Mouse (Mus musculus) adrenal gland, postnatal 14 days (tissue): ENCODE measurements at regions not wholly inside any gene's neighbourhood (a gene's known extent, or its start where the extent isn't known, plus 50 kb on each side); places are given as distances from the start of the nearest gene placed in this dataset.
A peak's percentile ranks its signal among the peaks of the same experiment; 100 is the strongest.

Experiments
- DNase-seq: peaks from one replicate; pipeline ENCODE4 v3.0.0; 2021; ENCODE audit warnings: mixed read lengths

DNA sequence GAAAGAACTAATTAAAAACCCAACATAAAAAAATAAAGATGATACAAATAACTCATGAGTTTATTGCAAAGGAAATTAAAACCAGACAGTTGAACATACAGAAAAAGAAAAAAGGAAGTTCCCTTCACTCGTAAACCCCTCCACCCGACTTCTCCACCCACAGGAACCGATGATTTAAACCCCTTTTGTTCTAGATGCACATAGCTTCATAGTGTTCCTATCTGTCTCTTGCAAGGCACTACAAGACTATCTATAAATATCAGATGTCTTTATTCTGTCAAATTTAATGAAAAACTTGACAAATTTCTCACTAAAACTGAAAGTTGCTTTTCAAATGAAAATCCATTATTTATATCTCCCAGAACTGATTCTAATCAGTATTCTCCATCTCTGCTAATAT lies 100.2 kb downstream of the Kctd12 start:
- no peak for DNase-seq

GRCm38 (mm10) chr14:102880658-102881083 lies 101.8 kb downstream of the Kctd12 start:
- no peak for DNase-seq

DNA sequence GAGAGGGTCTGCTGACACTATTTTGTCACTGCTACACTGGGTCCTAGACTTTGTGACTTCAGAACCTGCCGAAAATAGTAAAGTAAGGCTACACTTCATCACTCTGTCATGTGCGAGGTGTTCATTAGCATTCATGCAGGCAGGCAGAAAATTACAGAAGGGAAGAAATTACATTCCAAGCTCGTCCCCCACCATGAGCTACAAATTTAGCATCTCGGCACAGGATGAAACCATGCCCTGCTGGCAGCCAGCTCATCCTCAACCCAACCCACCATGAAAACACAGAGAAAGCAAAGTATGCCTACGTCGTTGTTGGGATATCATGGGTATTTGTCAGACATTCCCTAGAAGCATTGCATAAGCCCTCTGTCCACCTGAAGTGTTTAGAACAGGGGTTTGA lies 103.9 kb downstream of the Kctd12 start:
- DNase-seq = no peak

GRCm38 (mm10) chr14:102868160-102868559 lies 114.3 kb downstream of the Kctd12 start:
- no peak for DNase-seq

DNA sequence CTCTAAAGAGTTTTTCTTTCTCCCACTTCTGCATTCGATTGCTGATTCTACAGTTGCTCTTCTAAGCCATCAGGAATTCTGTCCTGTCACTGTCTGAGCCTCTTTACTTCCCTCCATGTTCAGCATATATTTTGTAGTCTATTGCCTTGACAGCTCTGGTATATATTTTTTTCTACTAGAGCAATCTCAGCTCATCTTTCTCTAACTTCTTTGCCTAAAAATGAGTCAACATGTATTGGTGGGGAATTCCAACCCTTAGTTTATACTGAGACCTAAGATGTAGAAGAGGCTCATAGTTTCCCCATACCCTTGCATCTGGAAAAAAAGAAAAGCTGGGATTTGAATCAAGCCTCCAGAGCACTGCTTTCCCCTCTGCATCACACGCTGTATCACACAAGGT lies 114.7 kb downstream of the Kctd12 start:
- no peak for DNase-seq

- no peak for DNase-seq
Observed at GRCm38 (mm10) chr14:102866511-102866910, 115.9 kb downstream of the Kctd12 start.

GRCm38 (mm10) chr14:102861694-102862093 lies 120.7 kb downstream of the Kctd12 start:
- DNase-seq = no peak

GRCm38 (mm10) chr14:102859361-102859871 lies 123.0 kb downstream of the Kctd12 start:
- no peak for DNase-seq

GRCm38 (mm10) chr14:102855264-102855840 lies 127.1 kb downstream of the Kctd12 start:
- no peak for DNase-seq

GRCm38 (mm10) chr14:102843700-102844099 lies 138.7 kb downstream of the Kctd12 start:
- no peak for DNase-seq

DNA sequence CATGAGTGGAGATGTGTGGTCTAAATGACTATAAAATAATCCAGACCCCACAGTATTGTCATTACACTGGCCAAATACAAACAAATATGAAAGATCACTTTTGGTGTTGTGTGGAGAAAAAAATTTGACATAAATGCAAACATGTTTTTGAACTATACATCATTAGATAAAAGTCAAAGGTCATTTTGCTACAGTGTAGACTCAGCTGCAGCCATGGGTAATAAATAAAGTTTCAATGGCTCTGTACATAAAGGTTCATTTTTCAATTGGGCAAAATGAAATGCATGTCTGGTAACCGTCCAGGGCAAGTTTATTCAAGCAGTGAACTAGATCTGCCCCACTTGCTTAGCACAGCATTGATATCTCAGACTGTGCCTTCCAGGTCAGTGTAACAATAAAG lies 144.8 kb downstream of the Kctd12 start:
- DNase-seq = no peak

DNA sequence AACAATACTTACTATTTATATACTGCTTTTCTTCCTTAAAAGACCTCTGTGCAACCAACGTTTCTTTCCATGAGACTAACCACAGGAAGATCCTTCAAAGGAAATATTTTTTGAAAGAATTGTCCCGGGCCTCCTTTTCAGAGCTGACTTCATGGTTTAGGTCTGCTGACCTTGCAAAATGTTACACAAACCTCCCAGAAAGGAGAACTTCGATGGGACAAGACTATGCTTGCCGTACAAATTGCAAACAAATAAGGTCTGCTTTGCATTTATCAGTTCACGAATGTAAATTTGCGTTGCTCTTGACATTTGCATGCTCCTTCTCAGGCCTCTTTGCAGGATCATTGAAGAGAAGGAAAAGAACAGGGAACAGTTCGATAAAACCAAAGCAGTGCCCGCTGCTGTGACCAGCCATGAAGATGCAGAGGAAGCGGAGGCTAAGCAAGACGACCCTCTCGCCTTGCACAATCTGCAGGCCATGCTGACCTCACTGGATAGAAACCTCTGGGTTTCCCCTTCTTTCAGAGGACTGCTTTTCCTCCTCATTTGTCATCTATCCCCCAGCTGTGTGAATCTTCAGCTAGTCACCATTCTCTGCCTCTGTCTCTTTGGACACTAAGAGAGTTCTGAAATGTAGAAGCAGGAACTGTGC lies 147.2 kb downstream of the Kctd12 start:
- no peak for DNase-seq

GRCm38 (mm10) chr14:102828442-102828841 lies 154.0 kb downstream of the Kctd12 start:
- no peak for DNase-seq

DNA sequence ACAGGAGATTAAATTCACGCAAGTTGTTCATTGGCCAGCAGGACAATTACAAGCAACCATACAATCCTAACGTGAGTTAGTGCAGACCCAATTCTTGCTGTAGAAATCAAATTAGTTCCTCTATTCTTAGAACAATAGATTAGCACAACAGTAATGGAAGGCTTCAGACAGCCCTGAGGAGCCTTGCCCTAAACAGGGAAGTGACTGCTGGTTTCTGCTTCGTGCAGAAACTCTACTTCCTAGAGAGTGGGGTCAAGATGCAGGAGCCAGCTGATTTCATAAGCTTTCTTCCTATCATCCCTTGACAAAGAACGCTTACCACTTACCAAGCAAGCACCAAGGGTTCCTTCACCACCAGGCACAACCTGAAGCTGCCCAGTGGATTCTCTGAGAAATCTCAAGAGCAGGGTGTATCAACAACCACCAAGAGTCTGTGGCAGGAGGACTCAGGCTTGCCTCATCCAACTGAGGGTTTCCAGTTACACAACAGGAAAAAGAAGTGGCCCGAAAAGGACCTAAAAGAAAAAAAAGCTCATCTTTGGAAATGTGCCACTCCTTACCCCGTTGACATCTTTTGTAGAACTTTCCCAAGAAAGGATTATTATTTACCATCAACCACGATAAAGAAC lies 154.6 kb downstream of the Kctd12 start:
- no peak for DNase-seq

- no peak for DNase-seq
Observed at GRCm38 (mm10) chr14:102825525-102825924, 156.9 kb downstream of the Kctd12 start.

DNA sequence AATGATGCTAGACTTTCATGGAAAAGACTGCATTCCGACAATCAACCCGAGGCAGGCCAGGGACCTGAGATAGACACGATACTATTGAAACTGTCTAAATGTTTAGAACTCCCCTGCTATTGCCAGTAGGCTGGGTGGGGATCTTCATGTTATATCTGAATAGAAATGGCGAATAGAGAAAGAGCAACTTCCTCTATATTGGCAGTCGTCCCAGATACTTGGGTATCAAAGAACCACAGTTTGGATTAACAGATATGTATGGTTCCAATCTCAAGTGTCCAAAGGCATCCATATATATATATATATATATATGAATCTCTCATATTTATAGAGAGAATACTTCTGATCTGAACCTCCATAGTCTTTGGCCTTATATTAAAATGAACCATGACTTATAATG lies 161.8 kb downstream of the Kctd12 start:
- no peak for DNase-seq

GRCm38 (mm10) chr14:102811678-102812081 lies 170.8 kb downstream of the Kctd12 start:
- DNase-seq = no peak

GRCm38 (mm10) chr14:102811022-102811421 lies 171.4 kb downstream of the Kctd12 start:
- no peak for DNase-seq

DNA sequence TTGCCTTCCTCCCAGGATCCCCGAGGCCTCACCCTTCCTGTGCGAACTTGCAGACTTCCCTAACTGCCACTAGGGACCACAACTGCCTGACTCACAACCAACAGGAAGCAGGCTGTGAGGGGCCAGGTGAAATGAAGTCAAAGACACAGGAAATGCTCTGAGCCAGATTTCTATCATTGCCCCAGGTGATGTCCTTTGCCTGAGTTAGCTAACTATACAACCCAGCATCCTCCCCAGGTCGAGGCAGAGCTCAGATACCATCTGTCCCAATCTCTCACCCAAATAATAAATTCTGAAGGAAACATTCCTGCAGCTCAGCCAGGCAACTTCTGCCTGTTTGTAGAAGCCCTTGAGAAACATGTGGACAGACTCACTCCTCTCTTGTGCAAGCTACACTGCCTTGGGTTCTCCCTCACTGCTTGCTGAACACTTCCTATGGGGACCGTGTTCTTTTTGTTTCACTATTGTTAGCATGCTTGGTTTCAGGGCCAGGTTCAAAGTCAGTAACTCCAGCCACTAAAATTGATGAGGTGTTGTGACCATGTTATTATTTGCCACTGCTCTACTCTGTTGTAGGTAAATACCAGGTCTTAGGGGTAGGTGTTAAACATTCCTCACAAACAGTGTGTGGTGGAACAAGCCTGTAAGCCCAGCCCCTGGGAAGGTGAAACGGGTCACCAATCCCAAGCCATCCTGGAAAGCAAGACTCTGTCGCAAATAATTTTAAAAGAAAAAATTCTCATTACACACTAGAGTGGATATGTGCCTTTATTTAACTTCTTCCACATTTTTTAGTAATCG lies 172.1 kb downstream of the Kctd12 start:
- DNase-seq = peak; percentile 30

DNA sequence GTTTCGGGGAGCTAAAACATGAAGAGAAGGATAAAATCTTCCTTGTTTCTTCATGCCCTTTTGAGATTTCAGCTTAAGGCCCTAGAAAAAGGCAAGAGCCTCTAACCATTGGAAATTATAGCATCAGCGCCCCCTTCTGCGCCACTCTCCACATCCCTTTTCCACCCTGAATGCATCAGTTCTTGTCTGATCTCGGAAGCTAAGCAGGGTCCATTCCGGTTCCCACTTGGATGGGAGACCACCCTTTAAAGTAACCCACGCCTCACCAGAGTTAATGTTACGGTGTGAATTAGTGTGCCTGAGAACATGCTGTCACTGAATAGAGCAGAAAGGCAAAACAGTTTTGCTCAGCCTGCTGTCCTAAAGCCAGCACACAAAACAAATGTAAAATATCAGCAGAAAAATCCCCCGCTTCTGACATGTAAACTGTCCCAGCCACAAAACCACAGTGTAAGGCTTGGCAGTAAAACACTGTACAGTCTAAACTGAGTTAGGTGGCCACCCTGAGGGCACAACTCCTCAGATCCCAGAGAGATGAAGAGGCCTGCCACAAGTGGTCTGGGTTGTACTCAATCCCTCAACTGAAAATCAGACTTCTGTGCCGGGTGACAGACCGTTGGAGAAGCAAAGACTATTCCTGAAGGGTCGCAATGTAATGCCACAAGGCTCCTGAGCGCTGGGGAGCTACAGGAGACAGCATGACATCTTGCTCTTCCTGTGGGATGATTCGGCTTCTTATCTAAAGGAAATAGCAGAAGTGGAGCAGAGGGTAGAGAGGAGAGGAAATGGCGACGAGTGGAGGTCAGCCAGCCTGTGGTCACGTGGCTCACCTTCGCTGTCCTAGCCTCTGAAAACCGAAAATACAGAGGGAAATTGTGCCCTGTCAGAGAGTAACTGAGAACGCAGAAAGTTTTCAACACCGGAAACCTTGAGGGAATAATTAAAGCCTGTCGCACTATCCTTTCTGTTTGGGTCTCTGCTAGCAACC lies 176.2 kb downstream of the Kctd12 start:
- peak; percentile 40 for DNase-seq

DNA sequence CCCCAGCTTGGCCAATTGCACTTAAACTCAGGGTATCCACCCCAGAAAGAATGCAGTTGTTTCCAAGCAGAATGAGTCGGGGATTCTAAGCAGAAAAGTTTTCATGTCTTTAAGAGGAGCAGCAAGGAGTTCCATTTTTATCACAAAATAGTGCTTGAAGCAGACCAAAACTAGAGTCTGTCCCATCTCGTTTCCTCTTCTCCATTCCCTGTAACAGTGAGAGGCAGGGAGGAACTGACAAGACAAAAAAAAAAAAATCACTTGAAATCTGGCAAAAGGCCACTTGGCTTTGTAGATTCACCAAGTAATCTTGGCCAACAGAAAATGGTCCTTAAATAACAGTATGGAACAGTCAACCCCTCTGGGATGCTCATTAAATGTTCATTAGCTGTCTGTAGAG lies 186.8 kb downstream of the Kctd12 start:
- DNase-seq = no peak

- DNase-seq = no peak
Observed at GRCm38 (mm10) chr14:102794898-102795297, 187.5 kb downstream of the Kctd12 start.
